Mouse (Mus musculus): ENCODE results near the gene Gm49486.
"Not testable (repeated sequence)": the region's sequence is repeated elsewhere in the genome, so short reads cannot be mapped to it uniquely, and the experiment has no call there.

Gene Gm49486

GRCm38 (mm10) chr15:79225780-79226179 is 3.4 kb upstream of the Gm49486 start:
- DNase-seq (ENCODE audit: low spot score) = not testable (repeated sequence)

- no peak for DNase-seq (ENCODE audit: low spot score)
Observed at GRCm38 (mm10) chr15:79235268-79235667, 6.1 kb downstream of the Gm49486 start.

- DNase-seq (ENCODE audit: low spot score) = no peak
Observed at GRCm38 (mm10) chr15:79238036-79238435, 8.8 kb downstream of the Gm49486 start.

GRCm38 (mm10) chr15:79242574-79243233 is 13.5 kb downstream of the Gm49486 start:
- no peak for DNase-seq (ENCODE audit: low spot score)

- peak; percentile 91 for DNase-seq (ENCODE audit: low spot score)
Observed at GRCm38 (mm10) chr15:79243234-79244042, 14.2 kb downstream of the Gm49486 start.

GRCm38 (mm10) chr15:79244071-79244893 is 15.1 kb downstream of the Gm49486 start:
- DNase-seq (ENCODE audit: low spot score) = no peak

GRCm38 (mm10) chr15:79245321-79245720 is 16.1 kb downstream of the Gm49486 start:
- no peak for DNase-seq (ENCODE audit: low spot score)

- no peak for DNase-seq (ENCODE audit: low spot score)
Observed at GRCm38 (mm10) chr15:79250236-79250635, 21.0 kb downstream of the Gm49486 start.

GRCm38 (mm10) chr15:79251168-79251567 is 22.0 kb downstream of the Gm49486 start:
- DNase-seq (ENCODE audit: low spot score) = no peak

GRCm38 (mm10) chr15:79251781-79252491 is 22.7 kb downstream of the Gm49486 start:
- DNase-seq (ENCODE audit: low spot score) = no peak

GRCm38 (mm10) chr15:79252580-79252979 is 23.4 kb downstream of the Gm49486 start:
- no peak for DNase-seq (ENCODE audit: low spot score)

- DNase-seq (ENCODE audit: low spot score) = no peak
Observed at GRCm38 (mm10) chr15:79254661-79255060, 25.5 kb downstream of the Gm49486 start, which contains the start of gene Slc16a8. Slc16a8 (minus strand) TSS chr15:79254761.

GRCm38 (mm10) chr15:79258521-79258920 is 29.3 kb downstream of the Gm49486 start:
- no peak for DNase-seq (ENCODE audit: low spot score)

- DNase-seq (ENCODE audit: low spot score) = no peak
Observed at GRCm38 (mm10) chr15:79261095-79261725, 32.0 kb downstream of the Gm49486 start.

- no peak for DNase-seq (ENCODE audit: low spot score)
Observed at GRCm38 (mm10) chr15:79261757-79262156, 32.6 kb downstream of the Gm49486 start.

GRCm38 (mm10) chr15:79262375-79262774 is 33.2 kb downstream of the Gm49486 start:
- DNase-seq (ENCODE audit: low spot score) = no peak

- no peak for DNase-seq (ENCODE audit: low spot score)
Observed at GRCm38 (mm10) chr15:79262786-79263309, 33.7 kb downstream of the Gm49486 start.

- no peak for DNase-seq (ENCODE audit: low spot score)
Observed at GRCm38 (mm10) chr15:79263726-79264125, 34.5 kb downstream of the Gm49486 start.

GRCm38 (mm10) chr15:79265384-79265783 is 36.2 kb downstream of the Gm49486 start:
- DNase-seq (ENCODE audit: low spot score) = no peak

- DNase-seq (ENCODE audit: low spot score) = no peak
Observed at GRCm38 (mm10) chr15:79268521-79268920, 39.3 kb downstream of the Gm49486 start.
